Mouse (Mus musculus) olfactory bulb, adult 2 months (tissue): ENCODE data around the gene Rev1. TPM values are rescaled to one million over a fixed set of nuclear protein-coding genes. Genes with fewer than 3 reads are reported as not detected.

ENCODE experiments used
- H3K27ac ChIP-seq: fragments of 200-500 bp; 2 replicates; pipeline ENCODE4 v1.5.1; 2012; ENCODE audit warnings: low read depth, low read length; ENCODE audit not compliant: insufficient read depth
- H3K4me1 ChIP-seq: fragments of 200-500 bp; 2 replicates; pipeline ENCODE4 v1.6.1; 2012; ENCODE audit warnings: low read length; ENCODE audit not compliant: control insufficient read depth, insufficient read depth
- H3K4me3 ChIP-seq: fragments of 200-500 bp; 2 replicates; pipeline ENCODE4 v1.5.1; 2012; ENCODE audit warnings: mild to moderate bottlenecking, low read depth, low read length, moderate library complexity; ENCODE audit not compliant: insufficient read depth
- CTCF ChIP-seq: fragments of 200-500 bp; IDR thresholded peaks from 2 replicates; pipeline ENCODE4 v1.5.1; 2012; ENCODE audit warnings: low read depth, mild to moderate bottlenecking, low read length, moderate library complexity; ENCODE audit not compliant: insufficient read depth
- POLR2A ChIP-seq: fragments of 200-500 bp; IDR thresholded peaks from 2 replicates; pipeline ENCODE4 v1.6.1; 2012; ENCODE audit warnings: mild to moderate bottlenecking, low read depth, low read length, moderate library complexity; ENCODE audit not compliant: insufficient read depth
- WGBS: fragments of 180-500 bp; shearing (Covaris S2); methylation state at CpG from one replicate; pipeline ENCODE4 v1.1.7; 2018; 5-methylcytosine and 5-hydroxymethylcytosine counted together
- polyA plus RNA-seq: library from polyadenylated mRNA; stranded (reverse); fragments of >200 nt; gene quantifications from 2 replicates; pipeline ENCODE4 v1.2.4, GENCODE M21; 2012; ENCODE audit warnings: low replicate concordance; ENCODE audit not compliant: missing spikeins, insufficient read depth, insufficient read length

Rev1 gene
- polyA plus RNA-seq, 1 experiment = not detected

- TF ChIP-seq CTCF = no peak
- no peak for TF ChIP-seq POLR2A
- 45% methylated on average over 3 of the region's 3 CpGs for WGBS
- H3K4me3 ChIP-seq = no peak overlapping the region
These were observed 122.9 kb downstream of the Rev1 start for GRCm38 (mm10) chr1:38006741-38007140.

GRCm38 (mm10) chr1:38003046-38003445 is 126.6 kb downstream of the Rev1 start:
- Histone ChIP-seq H3K27ac (no peak overlapping the region), H3K4me1 (no peaks in the 10 kb centered on the region), H3K4me3 (no peak overlapping the region)
- WGBS = 83% methylated on average over 3 of the region's 3 CpGs
- TF ChIP-seq POLR2A (no peak), CTCF (no peak)

More at GRCm38 (mm10) chr1:38006741-38007140, 122.9 kb downstream of the Rev1 start:
- Histone ChIP-seq H3K27ac (no peak overlapping the region), H3K4me1 (no peaks in the 10 kb centered on the region)

Other genes with a start within 250 kb of the Rev1 start
- not detected in 2 replicates for gene Mitd1, start 239.4 kb downstream of the Rev1 start, polyA plus RNA-seq
- gene Mrpl30, start 239.3 kb downstream of the Rev1 start, polyA plus RNA-seq = not detected in 2 replicates
- not detected in 2 replicates for gene Lyg2, start 213.3 kb downstream of the Rev1 start, polyA plus RNA-seq
- not detected in 2 replicates for gene Lyg1, start 172.0 kb downstream of the Rev1 start, polyA plus RNA-seq
- gene Txndc9, start 131.9 kb downstream of the Rev1 start, polyA plus RNA-seq = not detected in 2 replicates
- gene Eif5b, start 131.8 kb downstream of the Rev1 start, polyA plus RNA-seq = 38.8 TPM in 1 of 2 replicates, not detected in the other